Mouse (Mus musculus): Measurements from ENCODE around the gene Ptp4a2.

- TF ChIP-seq CTCF (IDR thresholded peaks at IDR 0.05; ENCODE audit: borderline replicate concordance, insufficient read depth, low read length) (no peak), POLR2A (IDR thresholded peaks at IDR 0.05; ENCODE audit: low read depth, low read length) (peak; percentile 74)
Measured at GRCm38 (mm10) chr4:129876831-129877764, 66.1 kb downstream of the Ptp4a2 start.

All from embryonic fibroblast, embryonic 13.5 days (primary cell).